ENCODE assay signal across 26 mouse cellular contexts in genomic region chr13:24488526-24489070, GRCm38 (mm10).
"Had no signal": no experiment of that assay in that cellular context is flagged by ENCODE, and none has a peak within 500 bp of the region (broad histone marks: within the 10 kb centered on the region; RNA-seq: fewer than 3 reads in every experiment).

No protein-coding gene starts in this region.

- H3K4me2 ChIP-seq: embryonic facial prominence, embryonic 12.5 days; embryonic facial prominence, embryonic 13.5 days; embryonic facial prominence, embryonic 15.5 days; forebrain, embryonic 12.5 days; forebrain, embryonic 13.5 days; forebrain, embryonic 15.5 days; heart, embryonic 11.5 days had no signal

- H3K9ac ChIP-seq: embryonic facial prominence, embryonic 12.5 days; embryonic facial prominence, embryonic 13.5 days; embryonic facial prominence, embryonic 15.5 days; forebrain, embryonic 12.5 days; forebrain, embryonic 13.5 days; forebrain, embryonic 15.5 days; forebrain, postnatal 0 days had no signal

- ATAC-seq: forebrain, embryonic 13.5 days; forebrain, embryonic 14.5 days; forebrain, embryonic 15.5 days; forebrain, embryonic 16.5 days; forebrain, postnatal 0 days had no signal

- H3K36me3 ChIP-seq: embryonic facial prominence, embryonic 10.5 days; embryonic facial prominence, embryonic 12.5 days; embryonic facial prominence, embryonic 13.5 days; embryonic facial prominence, embryonic 15.5 days; forebrain, embryonic 10.5 days; forebrain, embryonic 12.5 days; forebrain, embryonic 15.5 days; heart, embryonic 10.5 days had no signal

- H3K9me3 ChIP-seq: embryonic facial prominence, embryonic 10.5 days; embryonic facial prominence, embryonic 12.5 days; embryonic facial prominence, embryonic 13.5 days; embryonic facial prominence, embryonic 15.5 days; forebrain, embryonic 10.5 days; forebrain, embryonic 12.5 days; forebrain, embryonic 13.5 days; forebrain, embryonic 15.5 days; heart, embryonic 10.5 days had no signal

- H3K27ac ChIP-seq: embryonic facial prominence, embryonic 10.5 days; embryonic facial prominence, embryonic 12.5 days; embryonic facial prominence, embryonic 13.5 days; embryonic facial prominence, embryonic 15.5 days; forebrain, embryonic 10.5 days; forebrain, embryonic 12.5 days; forebrain, embryonic 13.5 days; forebrain, embryonic 15.5 days; gastrocnemius, adult 2 months; heart, adult 2 months; heart, embryonic 10.5 days had no signal

- DNase-seq: cerebellum, postnatal 14 days; cerebellum, postnatal 25 days; cerebellum, postnatal 36 days; embryo, embryonic 11 days; forebrain, postnatal 0 days; gastrocnemius, adult 2 months; gastrocnemius, postnatal 10 days; gastrocnemius, postnatal 14 days; gastrocnemius, postnatal 25 days; gastrocnemius, postnatal 36 days; heart, adult 11 months; heart, adult 18-20 months; heart, adult 2 months had no signal

- H3K4me1 ChIP-seq: forebrain, embryonic 12.5 days; forebrain, embryonic 13.5 days; forebrain, embryonic 15.5 days had no signal

- H3K4me3 ChIP-seq: embryonic facial prominence, embryonic 10.5 days; embryonic facial prominence, embryonic 12.5 days; embryonic facial prominence, embryonic 13.5 days; embryonic facial prominence, embryonic 15.5 days; erythroblast, embryonic 14.5 days; forebrain, embryonic 10.5 days; forebrain, embryonic 12.5 days; forebrain, embryonic 13.5 days; forebrain, embryonic 15.5 days; gastrocnemius, adult 2 months; heart, adult 2 months; heart, embryonic 10.5 days had no signal

- H3K27me3 ChIP-seq: embryonic facial prominence, embryonic 12.5 days; embryonic facial prominence, embryonic 13.5 days; embryonic facial prominence, embryonic 15.5 days; forebrain, embryonic 12.5 days; forebrain, embryonic 13.5 days; forebrain, embryonic 15.5 days had no signal
